Mouse (Mus musculus) spleen, adult 2 months (tissue): ENCODE measurements around the gene Kdelr2. TPM values are rescaled to one million over a fixed set of nuclear protein-coding genes. Genes with fewer than 3 reads are reported as not detected.

ENCODE experiments used
- DNase-seq, 2 experiments: peaks; one replicate each; pipeline versions ENCODE4 v3.0.0 to v3.0.0-alpha.2; 2012 to 2021; ENCODE audit warnings: low spot score in 2 of 2, low read depth in 1 of 2
- H3K27ac ChIP-seq: fragments of 200-500 bp; 2 replicates; pipeline ENCODE4 v1.5.1; 2012; ENCODE audit warnings: low read length, inconsistent platforms; ENCODE audit not compliant: insufficient read depth
- H3K27me3 ChIP-seq: fragments of 200-500 bp; 2 replicates; pipeline ENCODE4 v1.6.1; 2012; ENCODE audit warnings: mild to moderate bottlenecking, moderate library complexity, low read length, inconsistent platforms; ENCODE audit not compliant: control insufficient read depth, insufficient read depth
- H3K36me3 ChIP-seq: fragments of 200-500 bp; 2 replicates; pipeline ENCODE4 v1.6.1; 2012; ENCODE audit warnings: mild to moderate bottlenecking, low read length, inconsistent platforms; ENCODE audit not compliant: control insufficient read depth, insufficient read depth
- H3K4me1 ChIP-seq: fragments of 200-500 bp; 2 replicates; pipeline ENCODE4 v1.6.1; 2011; ENCODE audit warnings: inconsistent platforms; ENCODE audit not compliant: control insufficient read depth, insufficient read depth, insufficient read length
- H3K4me3 ChIP-seq: fragments of 200-500 bp; 2 replicates; pipeline ENCODE4 v1.5.1; 2011; ENCODE audit warnings: mild to moderate bottlenecking, inconsistent platforms; ENCODE audit not compliant: insufficient read depth, insufficient read length; ENCODE audit errors: extremely low read depth
- CTCF ChIP-seq: fragments of 200-500 bp; IDR thresholded peaks from 2 replicates; pipeline ENCODE4 v1.5.1; 2011; ENCODE audit warnings: mild to moderate bottlenecking, inconsistent platforms; ENCODE audit not compliant: insufficient read depth, insufficient read length, insufficient replicate concordance; ENCODE audit errors: extremely low read depth
- POLR2A ChIP-seq: fragments of 200-500 bp; IDR thresholded peaks from 2 replicates; pipeline ENCODE4 v1.6.1; 2011; ENCODE audit warnings: low read depth, low read length, inconsistent platforms
- WGBS: fragments of 180-500 bp; shearing (Covaris S2); methylation state at CpG from one replicate; pipeline ENCODE4 v1.1.7; 2018; 5-methylcytosine and 5-hydroxymethylcytosine counted together
- polyA plus RNA-seq: library from polyadenylated mRNA; depleted of rRNA; stranded (reverse); fragments of >200 nt; gene quantifications from 2 replicates; pipeline ENCODE4 v1.2.3, GENCODE M21; 2012

Gene Kdelr2
- polyA plus RNA-seq, 1 experiment: 45.1 TPM

- Histone ChIP-seq H3K27me3 (no peaks in the 10 kb centered on the region), H3K27ac (no peak overlapping the region), H3K4me3 (no peak overlapping the region), H3K36me3 (no peaks in the 10 kb centered on the region), H3K4me1 (no peaks in the 10 kb centered on the region; the same call in 1 of the 2 replicates)
- 71% methylated on average over 12 of the region's 12 CpGs for WGBS
- DNase-seq: no peak
- TF ChIP-seq POLR2A (no peak), CTCF (no peak)
Measured at GRCm38 (mm10) chr5:143400501-143400900, 3.1 kb upstream of the Kdelr2 start.

- TF ChIP-seq POLR2A (no peak), CTCF (no peak)
- Histone ChIP-seq H3K27ac (no peak overlapping the region), H3K27me3 (no peaks in the 10 kb centered on the region), H3K36me3 (no peaks in the 10 kb centered on the region; the same call in 1 of the 2 replicates), H3K4me1 (no peaks in the 10 kb centered on the region; the same call in 1 of the 2 replicates), H3K4me3 (no peak overlapping the region)
- DNase-seq: no peak
- 69% methylated on average over 2 of the region's 2 CpGs for WGBS
Measured at GRCm38 (mm10) chr5:143401556-143401955, 2.1 kb upstream of the Kdelr2 start.

DNA sequence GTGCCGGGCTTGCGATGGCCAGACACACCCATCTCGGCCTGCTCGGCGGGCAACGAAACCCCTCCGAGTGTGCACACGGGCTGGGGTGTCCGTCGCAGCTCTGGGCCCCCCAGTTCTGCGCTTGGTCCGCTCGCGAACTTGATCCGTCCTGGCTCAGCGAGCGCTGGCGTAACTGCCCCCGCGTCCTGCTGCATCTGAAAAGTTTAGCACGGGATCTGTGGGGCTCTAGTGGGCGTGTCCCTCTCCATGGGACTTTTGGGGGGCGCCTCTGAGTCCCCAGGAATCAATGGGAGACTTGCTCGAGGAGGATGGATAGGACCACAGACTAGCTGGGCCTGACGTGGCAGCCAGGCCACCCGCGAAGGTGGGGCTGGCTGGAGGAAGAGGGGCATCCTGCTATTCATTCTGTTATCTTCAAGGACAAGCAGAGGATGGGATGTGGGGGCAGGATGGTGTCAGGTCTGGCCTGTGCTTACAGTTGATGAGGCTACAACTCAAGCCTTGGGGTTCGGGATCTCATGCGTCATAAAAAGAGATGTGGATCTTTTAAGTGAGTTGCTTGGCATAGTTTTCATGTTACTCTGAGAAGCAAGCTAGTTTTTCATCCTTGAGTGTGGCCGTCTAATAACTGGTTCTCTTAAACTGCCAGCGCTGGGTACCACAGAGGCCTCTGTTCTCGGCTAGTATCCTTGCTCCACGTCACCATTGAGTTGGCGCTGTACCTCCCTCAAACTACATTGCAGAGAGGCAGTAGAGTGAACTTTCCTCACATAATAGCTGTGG, 701 bp downstream of the Kdelr2 start:
- TF ChIP-seq CTCF: no peak
- no peak for TF ChIP-seq POLR2A
- Histone ChIP-seq H3K36me3 (no peaks in the 10 kb centered on the region; the same call in 1 of the 2 replicates), H3K27me3 (no peaks in the 10 kb centered on the region), H3K4me3 (peak overlapping the region; percentile 94), H3K27ac (peak overlapping the region; percentile 67), H3K4me1 (peaks cover 2% of the 10 kb centered on the region; the same call in 1 of the 2 replicates)
- no peak for DNase-seq
- 7% methylated on average over 34 of the region's 34 CpGs for WGBS

- no peak for DNase-seq
- no peak for TF ChIP-seq POLR2A
- no peak for TF ChIP-seq CTCF
- H3K36me3 ChIP-seq: no peaks in the 10 kb centered on the region; the same call in 1 of the 2 replicates
- H3K27ac ChIP-seq: no peak overlapping the region
- WGBS: 90% methylated on average over 9 of the region's 9 CpGs
- H3K4me1 ChIP-seq: peaks cover 4% of the 10 kb centered on the region; the same call in 1 of the 2 replicates
- H3K4me3 ChIP-seq: no peak overlapping the region
- H3K27me3 ChIP-seq: no peaks in the 10 kb centered on the region
Measured at GRCm38 (mm10) chr5:143405200-143405599, 1.6 kb downstream of the Kdelr2 start.

DNA sequence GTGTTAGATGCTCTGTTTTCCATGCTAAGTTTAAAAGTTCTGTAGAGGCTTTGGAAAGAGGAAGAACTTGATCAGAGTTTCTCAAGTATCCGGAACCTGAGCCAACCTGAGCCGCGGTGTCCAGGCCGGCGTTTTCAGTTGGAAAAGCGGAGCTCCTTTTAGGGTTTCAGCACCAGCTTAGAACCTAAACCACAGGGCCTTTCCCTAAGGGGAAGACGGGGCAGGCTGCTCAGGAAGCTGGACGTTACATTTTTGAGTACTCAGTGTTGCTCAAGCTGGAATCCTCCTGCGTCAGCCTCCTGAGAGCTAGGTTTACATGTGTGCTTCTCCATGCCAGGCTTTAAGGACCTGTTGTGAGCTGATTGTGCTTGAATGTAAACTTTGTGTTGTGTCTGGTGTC, 2.9 kb downstream of the Kdelr2 start:
- H3K4me1 ChIP-seq: peaks cover 4% of the 10 kb centered on the region; the same call in 1 of the 2 replicates

GRCm38 (mm10) chr5:143409239-143409638, 5.6 kb downstream of the Kdelr2 start:
- WGBS: 33% methylated on average over 3 of the region's 3 CpGs
- TF ChIP-seq CTCF: no peak
- no peak for TF ChIP-seq POLR2A
- Histone ChIP-seq H3K27me3 (no peaks in the 10 kb centered on the region), H3K4me1 (peaks cover 4% of the 10 kb centered on the region; the same call in 1 of the 2 replicates), H3K36me3 (peaks cover 5% of the 10 kb centered on the region), H3K27ac (no peak overlapping the region), H3K4me3 (no peak overlapping the region)
- DNase-seq: no peak

More for the DNA sequence above, 2.9 kb downstream of the Kdelr2 start:
- H3K36me3 ChIP-seq: no peaks in the 10 kb centered on the region; the same call in 1 of the 2 replicates
- DNase-seq: no peak
- no peaks in the 10 kb centered on the region for H3K27me3 ChIP-seq
- no peak for TF ChIP-seq CTCF
- TF ChIP-seq POLR2A: no peak
- H3K27ac ChIP-seq: no peak overlapping the region
- WGBS: 93% methylated on average over 9 of the region's 9 CpGs
- no peak overlapping the region for H3K4me3 ChIP-seq
